Mouse (Mus musculus) bone marrow macrophage, adult 2 months (primary cell): ENCODE results near the gene Lrch1. TPM values are rescaled to one million over a fixed set of nuclear protein-coding genes. Genes with fewer than 3 reads are reported as not detected.

Experiments used
- H3K27ac ChIP-seq: 2 replicates; pipeline ENCODE4 v1.5.1; 2012; ENCODE audit warnings: low read depth, low read length; ENCODE audit not compliant: insufficient read depth
- H3K4me1 ChIP-seq: 2 replicates; pipeline ENCODE4 v1.6.1; 2012; ENCODE audit warnings: low read length; ENCODE audit not compliant: control insufficient read depth, insufficient read depth
- H3K4me3 ChIP-seq: 2 replicates; pipeline ENCODE4 v1.5.1; 2012; ENCODE audit warnings: mild to moderate bottlenecking, low read length, moderate library complexity; ENCODE audit not compliant: insufficient read depth
- CTCF ChIP-seq: IDR thresholded peaks from 2 replicates; pipeline ENCODE4 v1.5.1; 2012; ENCODE audit warnings: low read depth, mild to moderate bottlenecking, low read length, moderate library complexity
- POLR2A ChIP-seq: IDR thresholded peaks from 2 replicates; pipeline ENCODE4 v1.6.1; 2012; ENCODE audit warnings: mild to moderate bottlenecking, low read depth, low read length, borderline replicate concordance
- polyA plus RNA-seq: library from polyadenylated mRNA; stranded (reverse); fragments of >200 nt; gene quantifications from 2 replicates; pipeline ENCODE4 v1.2.4, GENCODE M21; 2012; ENCODE audit not compliant: missing spikeins, insufficient read depth, insufficient read length

Gene Lrch1
- polyA plus RNA-seq, 1 experiment: 21.8 TPM

- peaks cover 16% of the 10 kb centered on the region; the same call in 1 of the 2 replicates for H3K4me1 ChIP-seq
- TF ChIP-seq CTCF (no peak), POLR2A (no peak)
- no peak overlapping the region for H3K27ac ChIP-seq
- no peak overlapping the region for H3K4me3 ChIP-seq
Measured at GRCm38 (mm10) chr14:74830591-74830990, 117.1 kb downstream of the Lrch1 start.

DNA sequence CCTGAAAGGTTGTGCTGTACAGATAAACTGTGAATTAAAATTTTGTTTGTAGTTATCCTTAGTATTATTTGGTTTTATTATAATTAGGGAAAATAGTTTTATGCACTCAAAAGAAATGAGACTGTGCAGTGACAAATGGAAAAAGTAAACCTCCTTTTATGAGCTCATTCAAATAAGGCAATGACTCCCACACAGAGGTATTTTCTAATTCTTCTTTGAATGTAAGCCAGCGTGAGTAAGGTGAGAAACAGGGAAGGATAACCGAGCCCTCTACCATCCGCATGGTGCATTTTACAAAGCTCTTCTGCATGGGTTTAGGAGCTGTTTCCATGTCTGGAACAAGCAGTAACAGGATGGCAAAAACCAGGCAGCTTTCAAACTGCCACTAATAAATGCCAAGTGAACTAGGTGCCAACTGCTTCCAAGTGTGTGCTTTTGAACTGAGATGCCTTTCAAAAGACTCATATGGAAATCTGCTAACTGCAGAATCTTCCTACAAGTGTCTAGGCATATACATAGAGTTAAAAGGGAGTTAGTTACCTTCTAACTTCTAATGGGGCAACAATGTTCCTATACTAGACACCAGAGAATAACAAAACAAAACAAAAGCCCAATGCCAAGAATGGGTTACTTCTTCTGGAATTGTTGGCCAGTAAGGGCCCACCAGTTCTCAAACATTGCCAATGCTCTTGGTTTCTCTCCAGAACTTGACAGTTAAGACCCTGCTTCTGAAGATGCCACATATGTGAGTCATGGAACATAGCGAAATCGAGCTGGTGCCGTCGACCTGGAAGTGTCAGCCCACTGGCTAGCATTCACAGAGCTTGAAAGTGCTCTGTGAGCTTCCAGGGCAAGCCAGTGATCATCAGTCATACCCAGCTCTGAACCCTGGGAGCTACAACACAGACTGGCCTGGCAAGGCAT is 124.7 kb downstream of the Lrch1 start:
- Histone ChIP-seq H3K4me3 (no peak overlapping the region), H3K4me1 (peaks cover 7% of the 10 kb centered on the region; the same call in 1 of the 2 replicates), H3K27ac (no peak overlapping the region)
- no peak for TF ChIP-seq POLR2A
- TF ChIP-seq CTCF: no peak

GRCm38 (mm10) chr14:74822048-74822447 is 125.6 kb downstream of the Lrch1 start:
- Histone ChIP-seq H3K4me3 (no peak overlapping the region), H3K4me1 (no peaks in the 10 kb centered on the region), H3K27ac (no peak overlapping the region)
- TF ChIP-seq POLR2A (no peak), CTCF (no peak)

DNA sequence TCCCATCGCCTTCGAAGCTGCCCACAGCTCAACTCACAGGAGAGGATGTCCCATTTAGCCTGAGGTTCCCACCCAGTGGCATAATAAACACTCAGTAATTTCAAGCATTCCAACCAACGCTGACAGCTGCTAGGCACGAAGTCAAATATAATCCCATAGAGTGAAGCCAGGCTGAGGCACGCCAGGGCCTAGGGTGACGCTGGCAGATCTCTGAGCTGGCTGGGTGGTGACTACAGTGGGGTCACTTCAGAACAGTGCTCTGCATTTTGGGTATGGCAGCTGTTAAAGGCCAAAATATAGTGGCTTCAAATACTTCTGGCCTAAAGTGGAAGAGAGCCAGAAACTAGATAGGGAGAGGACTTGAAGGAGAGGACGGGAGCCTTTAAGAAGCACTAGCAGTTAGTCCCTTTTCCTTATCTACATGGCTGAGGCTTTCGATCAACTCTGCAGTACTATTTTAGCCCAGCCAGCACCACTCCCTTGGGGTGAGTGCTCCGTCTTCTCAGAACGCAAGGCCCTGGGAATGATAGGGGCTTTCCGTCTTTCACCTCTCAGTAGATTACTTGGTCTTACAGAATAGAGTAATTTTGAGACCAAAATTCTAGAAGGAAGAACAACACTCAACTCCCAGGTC is 127.4 kb downstream of the Lrch1 start:
- TF ChIP-seq POLR2A: no peak
- no peak for TF ChIP-seq CTCF
- no peak overlapping the region for H3K27ac ChIP-seq
- no peak overlapping the region for H3K4me3 ChIP-seq
- H3K4me1 ChIP-seq: no peaks in the 10 kb centered on the region

- H3K27ac ChIP-seq: no peak overlapping the region
- no peak for TF ChIP-seq CTCF
- TF ChIP-seq POLR2A: no peak
Measured at GRCm38 (mm10) chr14:74816705-74817104, 131.0 kb downstream of the Lrch1 start.

DNA sequence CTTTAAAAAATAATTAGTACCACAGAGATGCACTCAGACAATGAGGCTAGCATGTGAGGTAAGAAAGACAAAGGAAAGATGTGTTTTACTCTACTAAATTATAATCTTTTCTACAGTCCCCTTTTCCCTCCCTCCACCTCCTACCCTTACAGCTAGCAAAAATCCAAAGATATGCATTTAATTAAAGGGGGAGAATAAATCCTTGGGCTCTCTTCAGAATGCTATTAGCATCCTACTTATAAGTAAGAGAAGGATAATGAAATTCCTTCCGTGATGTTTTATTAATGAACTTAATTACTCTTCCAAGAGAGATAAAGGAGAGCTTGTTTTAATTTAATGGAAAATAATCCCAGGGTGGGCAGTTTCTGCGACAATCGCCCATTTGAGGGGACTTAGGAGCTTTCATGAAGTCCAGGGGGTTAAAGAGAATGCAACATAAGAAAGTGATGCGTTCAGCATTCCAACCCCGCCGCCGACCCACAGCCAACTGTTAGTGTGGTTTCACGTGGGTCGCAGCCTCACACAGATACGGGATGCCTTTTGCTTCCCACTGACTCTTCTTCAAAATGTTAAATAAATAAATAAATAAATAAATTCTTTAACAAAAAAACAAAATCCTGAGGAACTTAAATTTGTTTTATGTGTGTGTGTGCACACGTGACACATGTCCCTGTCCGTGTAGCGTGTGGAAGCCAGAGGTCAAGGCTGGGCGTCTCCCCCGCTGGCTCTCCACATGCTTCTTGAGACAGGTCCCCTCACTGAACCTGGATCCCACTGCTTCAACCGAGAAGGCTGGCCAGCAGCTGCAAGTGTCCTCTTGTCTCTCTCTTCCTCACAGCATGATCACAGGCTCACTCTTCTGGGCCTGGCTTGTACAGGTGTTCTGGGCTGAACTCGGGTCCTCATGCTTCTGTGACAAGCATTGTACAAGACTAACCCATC is 132.6 kb downstream of the Lrch1 start:
- Histone ChIP-seq H3K4me1 (no peaks in the 10 kb centered on the region), H3K27ac (no peak overlapping the region), H3K4me3 (no peak overlapping the region)
- TF ChIP-seq CTCF: no peak
- no peak for TF ChIP-seq POLR2A

More at GRCm38 (mm10) chr14:74816705-74817104, 131.0 kb downstream of the Lrch1 start:
- no peak overlapping the region for H3K4me3 ChIP-seq
- H3K4me1 ChIP-seq: no peaks in the 10 kb centered on the region

DNA sequence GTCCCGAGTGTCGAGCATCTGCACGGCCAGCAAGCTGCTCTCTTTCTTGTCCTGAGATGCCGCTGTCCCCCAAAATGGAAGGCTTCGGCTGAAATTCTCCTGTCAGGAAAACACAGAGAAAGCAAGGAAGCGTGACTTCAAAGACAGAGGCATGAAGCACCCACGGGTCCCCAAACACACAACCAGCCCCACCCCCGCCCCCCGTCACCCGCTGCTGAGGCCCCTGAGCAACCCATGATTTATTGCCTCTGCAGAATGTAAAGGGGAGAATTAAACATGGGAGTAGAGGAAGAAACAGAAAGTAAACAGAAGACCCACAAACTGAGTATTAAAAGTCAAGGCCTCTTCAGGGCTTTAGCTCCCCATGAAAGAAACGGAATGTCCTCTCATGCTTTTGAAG is 136.1 kb downstream of the Lrch1 start:
- TF ChIP-seq POLR2A (no peak), CTCF (no peak)
- H3K27ac ChIP-seq: no peak overlapping the region
- H3K4me3 ChIP-seq: no peak overlapping the region
- no peaks in the 10 kb centered on the region for H3K4me1 ChIP-seq

- no peak overlapping the region for H3K4me3 ChIP-seq
- H3K27ac ChIP-seq: no peak overlapping the region
- no peak for TF ChIP-seq CTCF
- TF ChIP-seq POLR2A: no peak
- peaks cover 13% of the 10 kb centered on the region for H3K4me1 ChIP-seq
Measured at GRCm38 (mm10) chr14:74801961-74802360, 145.7 kb downstream of the Lrch1 start.

GRCm38 (mm10) chr14:74798063-74798890 is 149.4 kb downstream of the Lrch1 start:
- TF ChIP-seq CTCF (no peak), POLR2A (no peak)

More at GRCm38 (mm10) chr14:74798063-74798890, 149.4 kb downstream of the Lrch1 start:
- Histone ChIP-seq H3K27ac (no peak overlapping the region), H3K4me3 (no peak overlapping the region), H3K4me1 (peaks cover 16% of the 10 kb centered on the region)
